Mouse (Mus musculus) hindbrain, embryonic 13.5 days (tissue): ENCODE measurements at regions not wholly inside any gene's neighbourhood (a gene's known extent, or its start where the extent isn't known, plus 50 kb on each side); places are given as distances from the start of the nearest gene placed in this dataset.

Experiments
- ATAC-seq: fragments of 200-750 bp; cut with Nextera tagmentation; 2 replicates; pipeline ENCODE4 v1.8.0; 2017; ENCODE audit warnings: moderate TSS enrichment; ENCODE audit not compliant: low FRiP score
- H3K27ac ChIP-seq: fragments of 300-500 bp; sonication (generic); 2 replicates; pipeline ENCODE4 v1.5.1; 2015; ENCODE audit warnings: inconsistent platforms, mild to moderate bottlenecking, moderate library complexity
- H3K27me3 ChIP-seq: fragments of 300-500 bp; sonication (generic); 2 replicates; pipeline ENCODE4 v1.6.1; 2015; ENCODE audit warnings: mild to moderate bottlenecking, inconsistent platforms
- H3K36me3 ChIP-seq: fragments of 300-500 bp; sonication (generic); 2 replicates; pipeline ENCODE4 v1.6.1; 2015; ENCODE audit warnings: mild to moderate bottlenecking, inconsistent platforms
- H3K4me1 ChIP-seq: fragments of 300-500 bp; sonication (generic); replicated peaks from 2 replicates; pipeline ENCODE4 v1.6.1; 2015; ENCODE audit warnings: inconsistent platforms
- H3K4me2 ChIP-seq: fragments of 300-500 bp; sonication (generic); 2 replicates; pipeline ENCODE4 v1.6.1; 2015; ENCODE audit warnings: inconsistent platforms, mild to moderate bottlenecking, moderate library complexity
- H3K4me3 ChIP-seq: fragments of 300-500 bp; sonication (generic); 2 replicates; pipeline ENCODE4 v1.5.1; 2015; ENCODE audit warnings: mild to moderate bottlenecking, inconsistent platforms
- H3K9ac ChIP-seq: fragments of 300-500 bp; sonication (generic); 2 replicates; pipeline ENCODE4 v1.6.1; 2015; ENCODE audit warnings: mild to moderate bottlenecking, inconsistent platforms
- H3K9me3 ChIP-seq: fragments of 300-500 bp; sonication (generic); 2 replicates; pipeline ENCODE4 v1.6.1; 2016; ENCODE audit warnings: inconsistent platforms
- WGBS: fragments of 180-500 bp; shearing (Covaris S2); methylation state at CpG from one replicate; pipeline ENCODE4 v1.1.7; 2015; 5-methylcytosine and 5-hydroxymethylcytosine counted together

DNA sequence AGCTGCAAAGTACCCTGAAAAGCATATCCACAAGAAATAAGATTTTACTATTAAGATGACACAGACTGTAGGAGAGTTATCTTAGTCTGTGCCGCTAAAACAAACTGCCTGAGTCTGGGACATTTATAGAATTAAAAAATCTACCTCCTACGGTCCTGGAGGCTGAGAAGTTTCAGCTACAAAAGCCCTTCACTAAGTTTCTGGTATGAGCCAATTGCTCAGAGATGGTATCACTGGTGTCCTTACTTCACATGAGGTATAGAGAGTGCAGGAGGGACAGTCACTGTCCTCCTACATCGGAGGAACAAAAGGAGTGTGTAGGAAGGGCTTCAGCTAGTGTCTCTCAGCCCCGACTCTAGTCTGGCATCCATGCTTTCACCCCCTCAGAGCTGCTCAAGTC lies 127.1 kb upstream of the Pum3 start:
- Histone ChIP-seq H3K9ac (no peak overlapping the region), H3K36me3 (no peaks in the 10 kb centered on the region), H3K27me3 (peaks cover 9% of the 10 kb centered on the region), H3K27ac (no peak overlapping the region), H3K4me1 (no peaks in the 10 kb centered on the region), H3K4me2 (no peak overlapping the region), H3K9me3 (no peaks in the 10 kb centered on the region), H3K4me3 (no peak overlapping the region)
- ATAC-seq = no peak
- 90% methylated on average over 4 of the region's 4 CpGs for WGBS

- Histone ChIP-seq H3K27me3 (peaks cover 12% of the 10 kb centered on the region), H3K27ac (no peak overlapping the region), H3K4me2 (no peak overlapping the region), H3K36me3 (no peaks in the 10 kb centered on the region), H3K9me3 (no peaks in the 10 kb centered on the region), H3K9ac (no peak overlapping the region), H3K4me3 (no peak overlapping the region), H3K4me1 (no peaks in the 10 kb centered on the region)
- no peak for ATAC-seq
- WGBS = 98% methylated on average over 4 of the region's 4 CpGs
Observed at GRCm38 (mm10) chr19:27554841-27555240, 125.2 kb upstream of the Pum3 start.

- no peaks in the 10 kb centered on the region for H3K9me3 ChIP-seq
- H3K4me1 ChIP-seq = no peaks in the 10 kb centered on the region
- H3K36me3 ChIP-seq = no peaks in the 10 kb centered on the region
- no peak for ATAC-seq
- no peak overlapping the region for H3K9ac ChIP-seq
- peaks cover 12% of the 10 kb centered on the region for H3K27me3 ChIP-seq
- 86% methylated on average over 11 of the region's 11 CpGs for WGBS
- no peak overlapping the region for H3K27ac ChIP-seq
- no peak overlapping the region for H3K4me2 ChIP-seq
- no peak overlapping the region for H3K4me3 ChIP-seq
Observed at GRCm38 (mm10) chr19:27553266-27553665, 123.6 kb upstream of the Pum3 start.

GRCm38 (mm10) chr19:27537746-27538145 lies 108.1 kb upstream of the Pum3 start:
- ATAC-seq = no peak
- 87% methylated on average over 3 of the region's 3 CpGs for WGBS

GRCm38 (mm10) chr19:27537066-27537465 lies 107.4 kb upstream of the Pum3 start:
- WGBS = 49% methylated on average over 9 of the region's 9 CpGs
- peaks cover 4% of the 10 kb centered on the region; the same call in 1 of the 2 replicates for H3K4me1 ChIP-seq
- no peaks in the 10 kb centered on the region for H3K9me3 ChIP-seq
- no peak overlapping the region for H3K4me2 ChIP-seq
- no peak for ATAC-seq
- H3K36me3 ChIP-seq = no peaks in the 10 kb centered on the region
- H3K27ac ChIP-seq = no peak overlapping the region
- 0 out of 2 replicates have a peak, but pooled peaks cover 4% of the 10 kb centered on the region for H3K27me3 ChIP-seq
- no peak overlapping the region for H3K4me3 ChIP-seq
- no peak overlapping the region for H3K9ac ChIP-seq

More at GRCm38 (mm10) chr19:27537746-27538145, 108.1 kb upstream of the Pum3 start:
- H3K36me3 ChIP-seq = no peaks in the 10 kb centered on the region
- no peak overlapping the region for H3K4me3 ChIP-seq
- 0 out of 2 replicates have a peak, but pooled peaks cover 10% of the 10 kb centered on the region for H3K27me3 ChIP-seq
- H3K9me3 ChIP-seq = no peaks in the 10 kb centered on the region
- H3K4me1 ChIP-seq = peaks cover 4% of the 10 kb centered on the region; the same call in 1 of the 2 replicates
- H3K4me2 ChIP-seq = no peak overlapping the region
- H3K9ac ChIP-seq = no peak overlapping the region
- H3K27ac ChIP-seq = no peak overlapping the region

GRCm38 (mm10) chr19:27527940-27528558 lies 98.4 kb upstream of the Pum3 start:
- Histone ChIP-seq H3K4me2 (no peak overlapping the region), H3K9me3 (no peaks in the 10 kb centered on the region), H3K4me3 (no peak overlapping the region), H3K27me3 (no peaks in the 10 kb centered on the region), H3K4me1 (no peaks in the 10 kb centered on the region), H3K9ac (no peak overlapping the region), H3K36me3 (no peaks in the 10 kb centered on the region), H3K27ac (no peak overlapping the region)
- ATAC-seq = no peak
- WGBS = 88% methylated on average over 6 of the region's 6 CpGs

DNA sequence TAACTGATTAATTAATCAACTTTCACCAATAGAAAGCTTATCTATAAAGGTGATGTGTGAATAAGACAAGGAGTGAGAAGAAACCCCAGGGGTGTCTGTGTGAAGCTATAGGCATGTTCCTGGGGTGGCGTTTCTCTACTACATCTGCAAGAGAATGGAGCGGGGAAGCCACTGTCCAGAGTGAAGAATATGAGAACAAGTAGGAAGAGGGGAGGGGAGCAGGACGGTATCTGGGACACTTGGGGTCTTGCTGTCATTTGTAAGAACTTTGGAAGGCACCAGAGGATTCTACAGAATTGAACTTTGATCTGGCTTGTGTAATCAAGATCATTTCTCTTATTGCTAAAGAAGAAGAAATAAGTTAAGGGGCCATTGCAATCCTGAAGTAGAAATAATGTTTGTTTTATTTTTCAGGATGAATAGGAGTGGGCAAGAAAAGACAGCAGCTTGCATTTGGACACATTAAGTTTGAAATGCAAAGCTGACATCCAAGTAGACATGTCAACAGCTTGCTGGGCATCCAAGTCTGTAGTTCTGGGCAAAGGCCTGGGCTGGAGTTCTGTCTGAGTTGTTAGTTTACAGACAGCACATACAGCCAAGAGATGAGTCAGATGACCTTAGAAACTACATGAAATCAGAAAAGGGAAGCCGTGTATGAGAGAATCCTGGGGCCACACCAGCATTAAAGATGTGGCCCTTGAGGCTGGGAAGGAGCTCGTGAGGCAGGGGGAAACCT lies 89.9 kb upstream of the Pum3 start:
- Histone ChIP-seq H3K9ac (no peak overlapping the region), H3K4me2 (no peak overlapping the region), H3K27ac (no peak overlapping the region), H3K9me3 (no peaks in the 10 kb centered on the region), H3K27me3 (no peaks in the 10 kb centered on the region), H3K4me3 (no peak overlapping the region), H3K4me1 (no peaks in the 10 kb centered on the region), H3K36me3 (no peaks in the 10 kb centered on the region)
- 87% methylated on average over 5 of the region's 5 CpGs for WGBS
- no peak for ATAC-seq

DNA sequence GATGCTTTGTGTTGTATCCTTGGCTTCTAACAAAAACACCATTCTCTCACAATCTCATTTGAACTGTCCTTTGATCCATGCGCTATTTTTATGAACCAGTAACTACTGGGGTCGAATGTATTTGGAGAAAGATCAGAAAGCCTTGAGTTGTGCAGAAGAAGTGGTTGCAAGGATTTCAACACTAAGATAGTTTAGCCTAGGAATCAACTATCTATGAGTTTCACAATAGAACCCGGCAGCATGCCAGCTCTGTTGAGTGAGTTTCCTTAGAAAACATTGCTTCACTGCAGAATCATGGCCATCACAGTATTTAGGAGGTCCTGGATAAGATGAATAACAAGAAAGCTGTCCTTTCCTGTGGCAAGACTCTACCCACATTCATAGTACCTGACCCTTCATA lies 84.6 kb upstream of the Pum3 start:
- Histone ChIP-seq H3K9me3 (no peaks in the 10 kb centered on the region), H3K4me1 (no peaks in the 10 kb centered on the region), H3K4me2 (no peak overlapping the region), H3K4me3 (no peak overlapping the region), H3K27ac (no peak overlapping the region), H3K36me3 (no peaks in the 10 kb centered on the region), H3K27me3 (no peaks in the 10 kb centered on the region), H3K9ac (no peak overlapping the region)
- ATAC-seq = no peak
- WGBS = 77% methylated on average over 3 of the region's 3 CpGs

GRCm38 (mm10) chr19:27513535-27513934 lies 83.9 kb upstream of the Pum3 start:
- no peaks in the 10 kb centered on the region for H3K4me1 ChIP-seq
- no peak overlapping the region for H3K4me2 ChIP-seq
- WGBS = 85% methylated on average over 1 of the region's 1 CpGs
- no peaks in the 10 kb centered on the region for H3K27me3 ChIP-seq
- H3K9ac ChIP-seq = no peak overlapping the region
- ATAC-seq = no peak
- no peaks in the 10 kb centered on the region for H3K36me3 ChIP-seq
- H3K4me3 ChIP-seq = no peak overlapping the region
- H3K27ac ChIP-seq = no peak overlapping the region
- H3K9me3 ChIP-seq = no peaks in the 10 kb centered on the region

DNA sequence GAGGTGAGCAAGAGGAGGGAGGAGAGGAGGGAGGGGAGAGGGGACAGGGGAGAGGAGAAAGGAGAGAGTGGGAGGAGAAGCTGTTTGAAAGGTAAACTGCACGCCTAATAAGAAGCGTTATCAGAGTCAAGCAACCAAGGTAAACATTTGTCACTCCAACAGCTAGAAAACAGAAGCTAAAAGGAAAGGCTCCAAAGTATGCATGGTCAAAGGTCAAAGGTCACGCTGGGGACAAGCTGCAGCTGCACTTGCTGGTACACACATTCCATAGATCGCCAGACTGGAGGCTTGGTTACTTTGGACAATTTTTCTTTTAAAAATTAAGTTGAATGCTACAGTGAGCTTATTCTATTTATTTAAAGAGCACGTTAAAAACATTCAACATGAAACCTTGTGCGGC lies 81.7 kb upstream of the Pum3 start:
- Histone ChIP-seq H3K36me3 (no peaks in the 10 kb centered on the region), H3K4me2 (no peak overlapping the region), H3K4me3 (no peak overlapping the region), H3K9me3 (no peaks in the 10 kb centered on the region), H3K4me1 (no peaks in the 10 kb centered on the region), H3K27me3 (no peaks in the 10 kb centered on the region), H3K27ac (no peak overlapping the region), H3K9ac (no peak overlapping the region)
- ATAC-seq = no peak
- 32% methylated on average over 6 of the region's 6 CpGs for WGBS

DNA sequence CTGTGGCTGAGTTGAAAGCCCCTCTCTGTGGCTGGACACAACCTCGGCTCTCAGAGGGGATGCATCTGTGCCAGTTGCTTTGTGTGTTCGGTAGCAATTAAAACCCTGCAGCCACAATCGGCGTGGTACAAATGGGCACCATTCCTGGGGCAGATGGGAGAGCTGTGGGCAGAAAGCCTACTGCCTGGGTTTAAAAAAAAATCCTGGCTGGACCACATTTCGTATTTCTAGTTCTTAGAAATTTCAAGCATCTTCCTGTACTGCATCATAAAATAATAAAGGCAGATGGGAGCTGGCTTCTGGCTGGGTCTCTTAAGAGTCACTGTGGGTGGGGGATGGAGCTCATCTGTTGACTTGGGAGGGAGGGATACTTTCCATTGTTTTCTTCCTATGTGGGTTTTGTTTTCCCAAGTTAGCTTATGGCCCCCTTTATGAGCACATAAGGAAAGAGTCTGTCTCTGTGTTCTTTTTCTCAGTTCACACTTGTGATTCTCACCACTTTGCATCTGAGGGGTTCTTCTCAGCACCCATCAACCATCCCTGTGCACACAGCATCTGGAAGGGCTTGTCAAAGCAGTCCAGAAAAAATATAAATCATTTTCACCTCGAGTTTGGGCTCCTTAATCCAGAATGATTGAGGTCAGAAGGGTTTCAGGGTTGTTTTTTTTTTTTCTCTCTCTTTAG lies 80.5 kb upstream of the Pum3 start:
- H3K4me3 ChIP-seq = no peak overlapping the region
- ATAC-seq = no peak
- no peaks in the 10 kb centered on the region for H3K4me1 ChIP-seq
- no peak overlapping the region for H3K27ac ChIP-seq
- H3K36me3 ChIP-seq = no peaks in the 10 kb centered on the region
- H3K9me3 ChIP-seq = no peaks in the 10 kb centered on the region
- no peaks in the 10 kb centered on the region for H3K27me3 ChIP-seq
- H3K9ac ChIP-seq = no peak overlapping the region
- 71% methylated on average over 6 of the region's 6 CpGs for WGBS
- no peak overlapping the region for H3K4me2 ChIP-seq

DNA sequence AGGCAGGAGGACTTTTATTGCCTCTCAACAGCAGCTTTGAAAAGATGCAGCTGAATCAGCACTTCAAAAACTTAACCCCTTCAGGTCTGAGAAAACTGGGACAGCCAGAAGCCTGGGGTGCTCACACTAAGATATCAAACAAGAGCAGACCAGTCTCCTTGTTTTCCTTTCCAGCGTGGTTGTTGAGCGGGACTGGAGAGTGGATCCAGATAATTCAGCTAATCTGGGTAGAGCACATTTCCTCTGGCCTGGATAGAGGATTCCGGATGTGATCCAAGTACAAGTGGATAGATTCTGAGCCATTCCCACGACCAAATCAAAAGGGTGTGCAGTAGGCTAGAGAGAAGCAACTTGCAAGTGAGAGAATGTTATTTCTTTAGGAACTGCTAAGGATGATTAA lies 68.7 kb upstream of the Pum3 start:
- Histone ChIP-seq H3K36me3 (no peaks in the 10 kb centered on the region), H3K9me3 (no peaks in the 10 kb centered on the region), H3K4me3 (no peak overlapping the region), H3K27ac (no peak overlapping the region), H3K27me3 (no peaks in the 10 kb centered on the region), H3K4me2 (no peak overlapping the region), H3K9ac (no peak overlapping the region), H3K4me1 (no peaks in the 10 kb centered on the region)
- no peak for ATAC-seq
- 87% methylated on average over 4 of the region's 4 CpGs for WGBS
